15 mouse cellular contexts compared by ENCODE assay signal in genomic region chr2:105679331-105679730, GRCm38 (mm10). TPM values are rescaled to one million over a fixed set of nuclear protein-coding genes. Genes with fewer than 3 reads are reported as not detected.
DNase-seq lines count a peak whose midpoint lies in the region; ATAC-seq lines count a peak whose summit lies in the region.
"Had no signal": no experiment of that assay in that cellular context is flagged by ENCODE, and none has a peak within 500 bp of the region (broad histone marks: within the 10 kb centered on the region; RNA-seq: fewer than 3 reads in every experiment).

No protein-coding gene starts in this region.

- peak overlapping the region; percentile 46 for H3K4me2 ChIP-seq in hindbrain, embryonic 15.5 days
- H3K4me2 ChIP-seq: embryonic facial prominence, embryonic 15.5 days; heart, embryonic 13.5 days had no signal

- peak overlapping the region; percentile 88 for H3K4me3 ChIP-seq in forebrain, embryonic 10.5 days
- peak overlapping the region; percentile 27 for H3K4me3 ChIP-seq in hindbrain, embryonic 15.5 days
- H3K4me3 ChIP-seq: embryonic facial prominence, embryonic 15.5 days; heart, embryonic 13.5 days had no signal

- WGBS in forebrain, embryonic 10.5 days, result 0% methylated on average over 2 of the region's 2 CpGs
- WGBS in hindbrain, embryonic 15.5 days, result 3% methylated on average over 2 of the region's 2 CpGs

- H3K9me3 ChIP-seq in forebrain, embryonic 10.5 days, result no peaks in the 10 kb centered on the region
- no peaks in the 10 kb centered on the region for H3K9me3 ChIP-seq in hindbrain, embryonic 15.5 days
- H3K9me3 ChIP-seq: embryonic facial prominence, embryonic 15.5 days; heart, embryonic 13.5 days had no signal

- peak overlapping the region; percentile 99 for H3K27ac ChIP-seq in forebrain, embryonic 10.5 days
- H3K27ac ChIP-seq in hindbrain, embryonic 15.5 days (replicated peaks), result 0 out of 2 replicates have a peak overlapping the region, but pooled peaks have one; percentile 25
- H3K27ac ChIP-seq: embryonic facial prominence, embryonic 15.5 days; heart, embryonic 13.5 days; stomach, postnatal 0 days had no signal

- peaks cover 46% of the 10 kb centered on the region for H3K36me3 ChIP-seq in forebrain, embryonic 10.5 days (replicated peaks)
- no peaks in the 10 kb centered on the region for H3K36me3 ChIP-seq in hindbrain, embryonic 15.5 days
- H3K36me3 ChIP-seq: embryonic facial prominence, embryonic 15.5 days; heart, embryonic 13.5 days had no signal

- H3K9ac ChIP-seq in hindbrain, embryonic 15.5 days, result 0 out of 2 replicates have a peak overlapping the region, but pooled peaks have one; percentile 0
- H3K9ac ChIP-seq: embryonic facial prominence, embryonic 15.5 days; heart, embryonic 13.5 days had no signal

- ATAC-seq in hindbrain, embryonic 15.5 days (ENCODE audit: low FRiP score, low read depth), result no peak

- H3K27me3 ChIP-seq in forebrain, embryonic 10.5 days (ENCODE audit: poor library complexity, severe bottlenecking), result peaks cover 97% of the 10 kb centered on the region
- peaks cover 48% of the 10 kb centered on the region for H3K27me3 ChIP-seq in hindbrain, embryonic 15.5 days

- H3K4me1 ChIP-seq in forebrain, embryonic 10.5 days, result peaks cover 86% of the 10 kb centered on the region
- peaks cover 25% of the 10 kb centered on the region for H3K4me1 ChIP-seq in hindbrain, embryonic 15.5 days (replicated peaks)

- DNase-seq in cerebellum, postnatal 10 days, result peak; percentile 20 to 49
- no peak for DNase-seq in cerebellum, postnatal 36 days
- DNase-seq in forebrain, embryonic 10.5 days (ENCODE audit: extremely low spot score, low spot score), result no peak
- DNase-seq in neural tube, embryonic 10.5 days (ENCODE audit: extremely low spot score, low spot score), result peak; percentile 49
- DNase-seq in spleen, postnatal 4 days (ENCODE audit: low spot score in 2 of 2), result no peak
- no peak for DNase-seq in adrenal gland, adult 18-20 months (ENCODE audit: low spot score in 2 of 2)
- no peak for DNase-seq in liver
- DNase-seq: layer of hippocampus, postnatal 36 days; lung, postnatal 36 days had no signal

RNA-seq across cellular contexts. Expression of gene Pax6, which starts 10.6 kb away (rescaled TPM):
- 76.8 and 79.6 TPM in 2 replicates for polyA plus RNA-seq in forebrain, embryonic 10.5 days (2016; fragmentation: Nextera tagmentation; extraction: Ambion mirVana)
- 32.6 and 42.3 TPM in 2 replicates for polyA plus RNA-seq in hindbrain, embryonic 15.5 days (2015; fragmentation: Nextera tagmentation; extraction: Ambion mirVana)
- not detected for total RNA-seq in adrenal gland, adult 18-20 months (2021)
- total RNA-seq: liver, adult 2 months; neutrophil, adult 5-6 weeks had no signal
- polyA plus RNA-seq: liver, adult 2 months had no signal

Comparison
In these comparisons a context has a peak if more than half of its experiments do, and no peak if none do; other contexts are left out.
1. DNase-seq: peak in cerebellum, postnatal 10 days (2 of 2) and neural tube, embryonic 10.5 days (single experiment); none in cerebellum, postnatal 36 days (0 of 2), forebrain, embryonic 10.5 days (single experiment), spleen, postnatal 4 days (0 of 2), adrenal gland, adult 18-20 months (0 of 2) and liver (single experiment).